Mouse (Mus musculus): Measurements from ENCODE around the gene Slc39a13.
"Not testable (repeated sequence)": the region's sequence is repeated elsewhere in the genome, so short reads cannot be mapped to it uniquely, and the experiment has no call there.

Slc39a13 gene

DNA sequence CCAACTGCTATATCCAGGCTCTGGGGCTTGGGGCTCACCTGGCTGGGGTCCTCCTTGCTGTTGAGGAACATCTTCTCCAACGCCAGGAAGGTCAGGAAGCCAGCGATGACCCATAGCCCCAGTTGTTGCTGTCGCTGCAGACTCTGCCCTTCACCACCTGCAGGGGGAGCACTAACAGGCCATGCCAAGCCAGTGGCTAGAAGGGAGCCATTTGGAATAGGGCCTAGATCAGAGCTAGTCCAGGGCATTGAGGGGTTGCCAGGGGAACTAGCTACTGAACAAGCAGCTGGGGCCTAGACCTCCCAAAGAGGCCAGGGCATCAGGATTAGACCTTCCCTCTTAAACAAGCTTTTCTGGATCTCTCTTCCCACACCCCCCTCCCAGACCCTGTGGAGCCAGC lies 4.7 kb downstream of the Slc39a13 start:
- DNase-seq (ENCODE audit: low read depth, low spot score), result no peak

GRCm38 (mm10) chr2:91064211-91064610 lies 6.0 kb downstream of the Slc39a13 start:
- DNase-seq (ENCODE audit: low read depth, low spot score), result no peak

DNA sequence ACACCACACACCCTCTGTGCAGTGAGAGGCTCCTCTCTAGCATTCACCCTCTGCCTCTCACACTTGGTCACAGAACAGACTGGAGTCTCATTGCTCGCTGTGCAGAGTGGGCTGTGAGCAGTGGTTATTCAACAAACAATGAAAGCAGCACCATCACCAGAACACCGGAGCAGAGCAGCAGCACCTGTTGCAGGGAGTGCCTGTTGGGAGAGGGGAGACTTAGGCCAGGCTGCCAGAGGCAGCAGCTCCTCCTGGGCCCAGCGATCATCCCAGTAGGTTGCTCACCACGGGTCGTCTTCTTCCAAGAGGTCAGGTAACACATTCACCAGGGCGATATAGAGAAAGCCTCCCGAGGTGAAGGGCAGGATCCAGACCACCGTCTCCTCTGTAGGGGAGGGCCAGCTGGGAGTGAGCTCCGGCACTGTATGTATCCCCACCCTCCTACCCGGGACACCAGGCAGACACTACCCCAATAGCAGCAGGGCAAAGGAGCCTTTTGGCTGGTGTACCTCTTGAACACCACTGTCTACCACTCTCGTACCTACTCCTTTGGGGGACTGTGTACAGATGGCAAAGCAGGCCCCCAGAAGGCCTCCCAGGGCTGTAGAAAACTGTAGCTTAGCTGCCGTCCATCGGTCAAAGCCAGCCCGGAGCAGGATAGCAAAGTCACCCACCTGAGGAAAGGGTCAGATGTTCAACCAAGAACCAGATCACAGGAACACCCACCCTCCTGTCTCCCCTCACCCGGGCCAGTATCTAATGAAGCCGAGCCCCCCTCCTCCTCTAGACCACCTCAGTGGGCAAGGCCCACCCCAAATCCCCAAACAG lies 7.2 kb downstream of the Slc39a13 start:
- no peak for DNase-seq (ENCODE audit: low read depth, low spot score)

- no peak for DNase-seq (ENCODE audit: low read depth, low spot score)
Observed at GRCm38 (mm10) chr2:91061849-91062481, 8.3 kb downstream of the Slc39a13 start.

- DNase-seq (ENCODE audit: low read depth, low spot score), result no peak
Observed at GRCm38 (mm10) chr2:91060544-91061355, 9.5 kb downstream of the Slc39a13 start.

DNA sequence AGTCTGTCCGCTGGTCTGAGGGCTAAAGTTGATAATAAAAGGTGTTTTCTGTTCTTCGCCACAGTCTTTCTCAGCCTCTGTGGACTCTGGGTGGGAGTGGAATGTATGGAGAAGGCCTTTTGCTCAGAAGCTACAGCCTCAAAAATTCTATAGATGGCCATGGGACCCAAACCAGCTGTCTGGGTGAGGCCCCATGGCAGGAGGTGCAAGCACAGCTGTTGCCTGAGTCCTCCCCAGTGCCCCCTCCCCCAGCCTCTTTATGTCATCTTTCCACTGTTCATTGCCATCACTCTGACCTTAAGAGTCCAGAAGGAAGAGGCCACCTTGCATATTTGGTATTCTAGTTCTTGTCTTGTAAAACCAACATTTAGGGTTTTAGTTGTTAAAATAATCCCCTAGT lies 10.8 kb downstream of the Slc39a13 start:
- no peak for DNase-seq (ENCODE audit: low read depth, low spot score)

- DNase-seq (ENCODE audit: low read depth, low spot score), result no peak
Observed at GRCm38 (mm10) chr2:91058435-91058834, 11.8 kb downstream of the Slc39a13 start.

GRCm38 (mm10) chr2:91053934-91054382 lies 16.3 kb downstream of the Slc39a13 start, which contains the start of gene Psmc3:
Psmc3 (plus strand) TSS chr2:91054009.
- DNase-seq (ENCODE audit: low read depth, low spot score), result peak; percentile 88

- no peak for DNase-seq (ENCODE audit: low read depth, low spot score)
Observed at GRCm38 (mm10) chr2:91053181-91053933, 16.9 kb downstream of the Slc39a13 start.

DNA sequence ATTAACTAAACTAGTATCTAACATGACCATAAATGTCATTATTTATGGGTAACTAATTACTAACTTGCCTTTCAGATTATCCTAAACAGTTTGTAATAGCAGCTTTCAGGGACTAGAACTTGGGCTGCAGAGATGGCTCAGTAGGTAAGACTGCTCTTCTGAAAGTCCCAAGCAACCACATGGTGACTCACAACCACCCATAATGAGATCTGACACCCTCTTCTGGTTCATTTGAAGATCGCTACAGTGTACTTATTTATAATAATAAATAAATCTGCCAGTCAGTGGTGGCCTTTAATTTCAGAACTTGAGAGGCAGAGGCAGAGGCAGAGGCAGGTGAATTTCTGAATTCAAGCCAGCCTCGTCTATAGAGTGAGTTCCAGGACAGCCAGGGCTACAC lies 17.5 kb downstream of the Slc39a13 start:
- DNase-seq (ENCODE audit: low read depth, low spot score), result no peak

- DNase-seq (ENCODE audit: low read depth, low spot score), result no peak
Observed at GRCm38 (mm10) chr2:91051917-91052316, 18.3 kb downstream of the Slc39a13 start.

DNA sequence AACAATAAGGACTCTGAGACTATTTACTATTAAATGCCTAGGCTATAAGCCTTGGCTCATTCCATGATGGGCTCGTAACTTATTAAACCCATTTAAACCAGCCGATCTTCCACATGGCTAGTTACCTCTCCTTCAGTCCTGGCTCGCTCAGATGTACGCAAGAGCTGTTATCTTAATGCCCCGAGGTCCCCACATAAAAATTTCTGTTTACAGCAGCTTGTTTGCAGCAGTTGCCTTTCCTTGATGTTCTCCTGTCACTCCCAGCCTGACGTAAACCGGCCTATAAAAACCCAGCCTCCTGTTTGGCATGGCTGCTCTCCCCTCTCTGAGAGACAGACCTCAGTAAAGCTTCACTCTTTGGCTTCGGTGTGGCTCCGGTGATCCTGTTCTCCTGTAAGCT lies 22.9 kb downstream of the Slc39a13 start:
- DNase-seq (ENCODE audit: low read depth, low spot score), result no peak

- not testable (repeated sequence) for DNase-seq (ENCODE audit: low read depth, low spot score)
Observed at GRCm38 (mm10) chr2:91045805-91046204, 24.4 kb downstream of the Slc39a13 start.

DNA sequence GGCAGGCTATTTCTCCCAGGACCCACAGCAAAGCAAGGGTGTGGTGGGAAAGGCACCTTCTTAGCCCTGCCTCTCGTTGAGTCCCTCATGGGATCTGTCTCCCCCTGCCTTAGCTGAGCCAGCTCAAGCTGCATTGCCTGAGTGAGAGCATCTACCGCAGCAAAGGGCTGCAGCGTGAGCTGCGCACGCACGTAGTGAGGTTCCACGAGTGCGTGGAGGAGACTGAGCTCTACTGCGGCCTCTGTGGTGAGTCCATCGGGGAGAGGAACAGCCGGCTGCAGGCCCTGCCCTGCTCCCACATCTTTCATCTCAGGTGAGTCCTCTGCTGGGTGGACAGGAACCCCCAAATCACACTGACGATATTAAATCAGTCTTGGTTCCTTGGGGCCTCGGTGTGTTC lies 25.5 kb downstream of the Slc39a13 start:
- no peak for DNase-seq (ENCODE audit: low read depth, low spot score)

DNA sequence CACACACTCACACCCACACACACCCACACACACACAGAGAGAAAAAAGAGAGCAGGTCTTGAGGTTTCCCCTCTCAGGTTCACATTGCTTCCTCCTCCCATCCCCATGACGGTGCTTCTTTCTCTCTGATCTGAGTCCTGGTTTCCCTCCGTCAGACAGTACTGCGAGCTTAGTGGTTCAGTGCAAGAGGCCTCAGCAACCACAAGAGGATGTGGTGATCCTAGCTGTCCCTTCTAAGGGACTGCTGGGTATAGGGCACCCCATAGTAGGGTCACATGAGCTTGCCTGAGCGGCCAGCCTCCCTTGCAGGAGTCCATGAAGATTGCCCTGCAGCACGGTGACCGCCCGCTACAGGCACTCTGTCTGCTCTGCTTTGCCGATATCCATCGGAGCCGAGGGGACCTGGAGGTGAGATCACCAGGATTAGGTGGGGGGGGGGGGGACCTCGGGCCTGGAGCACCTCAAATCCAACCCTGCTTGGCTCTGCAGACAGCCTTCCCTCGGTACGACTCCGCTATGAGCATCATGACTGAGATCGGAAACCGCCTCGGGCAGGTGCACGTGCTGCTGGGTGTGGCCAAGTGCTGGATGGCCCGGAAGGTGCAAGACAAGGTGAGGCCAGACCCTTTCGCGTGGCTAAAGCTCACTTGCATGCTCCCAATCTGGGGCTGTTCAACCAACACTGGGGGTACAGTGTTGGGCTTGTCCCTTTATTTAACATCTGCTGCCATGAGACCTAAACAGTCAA lies 27.4 kb downstream of the Slc39a13 start:
- no peak for DNase-seq (ENCODE audit: low read depth, low spot score)

- no peak for DNase-seq (ENCODE audit: low read depth, low spot score)
Observed at GRCm38 (mm10) chr2:91041786-91042185, 28.4 kb downstream of the Slc39a13 start.

- peak; percentile 86 for DNase-seq (ENCODE audit: low read depth, low spot score)
Observed at GRCm38 (mm10) chr2:91035385-91035784, 34.8 kb downstream of the Slc39a13 start, which contains the start of gene Rapsn. Rapsn (plus strand) TSS chr2:91035620.

GRCm38 (mm10) chr2:91033000-91033399 lies 37.2 kb downstream of the Slc39a13 start:
- no peak for DNase-seq (ENCODE audit: low read depth, low spot score)

- no peak for DNase-seq (ENCODE audit: low read depth, low spot score)
Observed at GRCm38 (mm10) chr2:91031216-91031615, 39.0 kb downstream of the Slc39a13 start.

- DNase-seq (ENCODE audit: low read depth, low spot score), result peak; percentile 50
Observed at GRCm38 (mm10) chr2:91027391-91028214, 42.6 kb downstream of the Slc39a13 start.

Data from skeletal muscle tissue, adult 2 months (tissue).